Mouse (Mus musculus) midbrain, embryonic 15.5 days (tissue): ENCODE measurements at regions not wholly inside any gene's neighbourhood (a gene's known extent, or its start where the extent isn't known, plus 50 kb on each side); places are given as distances from the start of the nearest gene placed in this dataset. TPM values are rescaled to one million over a fixed set of nuclear protein-coding genes. Genes with fewer than 3 reads are reported as not detected.
A peak's percentile ranks its signal among the peaks of the same experiment; 100 is the strongest.

Experiments
- ATAC-seq: fragments of 200-750 bp; cut with Nextera tagmentation; replicated peaks from 2 replicates; pipeline ENCODE4 v1.8.0; 2017; ENCODE audit warnings: moderate TSS enrichment
- H3K27ac ChIP-seq: fragments of 300-500 bp; sonication (generic); 2 replicates; pipeline ENCODE4 v1.5.1; 2015; ENCODE audit warnings: mild to moderate bottlenecking, inconsistent platforms
- H3K27me3 ChIP-seq: fragments of 300-500 bp; sonication (generic); replicated peaks from 2 replicates; pipeline ENCODE4 v1.6.1; 2015; ENCODE audit warnings: inconsistent platforms
- H3K36me3 ChIP-seq: fragments of 300-500 bp; sonication (generic); replicated peaks from 2 replicates; pipeline ENCODE4 v1.6.1; 2015; ENCODE audit warnings: inconsistent platforms
- H3K4me1 ChIP-seq: fragments of 300-500 bp; sonication (generic); 2 replicates; pipeline ENCODE4 v1.6.1; 2015; ENCODE audit warnings: inconsistent platforms
- H3K4me2 ChIP-seq: fragments of 300-500 bp; sonication (generic); 2 replicates; pipeline ENCODE4 v1.6.1; 2015; ENCODE audit warnings: inconsistent platforms, mild to moderate bottlenecking, moderate library complexity
- H3K4me3 ChIP-seq: fragments of 300-500 bp; sonication (generic); 2 replicates; pipeline ENCODE4 v1.5.1; 2015; ENCODE audit warnings: mild to moderate bottlenecking, inconsistent platforms
- H3K9ac ChIP-seq: fragments of 300-500 bp; sonication (generic); 2 replicates; pipeline ENCODE4 v1.6.1; 2015; ENCODE audit warnings: mild to moderate bottlenecking, inconsistent platforms
- H3K9me3 ChIP-seq: fragments of 300-500 bp; sonication (generic); 2 replicates; pipeline ENCODE4 v1.6.1; 2016; ENCODE audit warnings: inconsistent platforms
- WGBS: fragments of 180-500 bp; shearing (Covaris S2); methylation state at CpG from one replicate; pipeline ENCODE4 v1.1.7; 2015; ENCODE audit warnings: mixed read lengths; 5-methylcytosine and 5-hydroxymethylcytosine counted together
- microRNA-seq: library from miRNA; unstranded; fragments of <30 nt; microRNA quantifications from one replicate; pipeline ENCODE4, GENCODE M21; 2016

DNA sequence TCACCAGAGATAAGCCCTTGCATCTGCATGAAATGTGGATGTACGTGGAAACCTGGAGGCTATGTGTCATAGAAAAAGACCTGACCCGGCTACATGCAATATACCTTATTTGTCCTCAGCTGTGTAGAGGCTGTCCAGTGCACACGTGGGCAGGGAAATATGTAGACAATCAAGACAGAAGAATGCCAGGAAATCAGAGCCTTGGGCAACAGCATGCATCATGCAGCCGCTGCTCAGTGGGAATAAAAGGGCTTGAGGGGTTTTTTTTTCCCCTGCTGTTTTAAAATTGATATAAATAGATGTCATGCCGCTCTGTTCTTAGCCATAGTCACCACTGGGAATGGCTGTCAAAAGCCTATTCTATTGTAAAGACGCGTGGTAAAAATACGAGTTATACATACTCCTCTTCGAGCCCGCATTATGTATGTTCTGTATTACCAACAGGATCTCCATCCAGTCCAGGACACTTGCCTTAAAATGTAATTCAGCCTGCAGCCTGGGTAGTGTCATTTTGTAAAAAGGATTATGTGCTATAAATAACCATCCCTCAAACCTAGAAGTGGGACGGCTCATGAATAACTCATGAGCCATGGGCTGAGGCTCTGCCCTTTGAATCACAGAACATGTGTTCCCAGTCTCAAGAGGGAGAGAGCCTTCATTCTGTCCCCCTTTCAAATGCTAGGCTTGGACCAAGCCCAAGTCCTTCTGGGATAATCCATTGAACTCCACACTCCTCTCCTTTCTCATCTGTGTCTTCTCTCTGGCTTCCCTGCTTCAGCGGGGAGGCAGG is 74.4 kb upstream of the Pitrm1 start:
- Histone ChIP-seq H3K27ac (peak overlapping the region; percentile 53), H3K9ac (no peak overlapping the region), H3K36me3 (no peaks in the 10 kb centered on the region), H3K27me3 (no peaks in the 10 kb centered on the region), H3K4me3 (no peak overlapping the region), H3K4me1 (peaks cover 42% of the 10 kb centered on the region), H3K4me2 (peak overlapping the region; percentile 27), H3K9me3 (no peaks in the 10 kb centered on the region)
- WGBS: 14% methylated on average over 12 of the region's 12 CpGs
- peak; percentile 84 for ATAC-seq

DNA sequence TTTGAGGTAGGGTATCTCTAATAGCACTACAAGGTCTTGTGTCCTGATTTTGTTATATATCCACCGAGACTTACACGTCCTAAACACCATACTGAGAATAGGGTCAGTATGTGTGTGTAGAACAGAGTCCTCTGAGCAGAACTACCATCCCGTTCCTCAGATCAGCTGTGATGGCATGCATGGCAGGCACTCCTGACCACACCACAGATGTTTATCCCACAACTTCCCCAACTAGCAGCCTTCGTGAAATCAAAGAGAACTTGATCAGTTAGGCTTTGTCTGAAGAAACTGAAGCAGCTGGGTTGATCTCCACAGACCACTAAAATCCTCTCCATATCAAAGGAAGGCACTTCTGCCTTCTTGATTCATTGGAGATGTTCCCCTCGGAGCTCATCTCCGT is 68.3 kb upstream of the Pitrm1 start:
- no peak overlapping the region for H3K4me2 ChIP-seq
- H3K4me3 ChIP-seq: no peak overlapping the region
- ATAC-seq: no peak
- WGBS: 79% methylated on average over 6 of the region's 6 CpGs
- H3K27ac ChIP-seq: no peak overlapping the region
- H3K4me1 ChIP-seq: no peaks in the 10 kb centered on the region
- H3K9me3 ChIP-seq: no peaks in the 10 kb centered on the region
- no peaks in the 10 kb centered on the region for H3K36me3 ChIP-seq
- no peak overlapping the region for H3K9ac ChIP-seq
- no peaks in the 10 kb centered on the region for H3K27me3 ChIP-seq

DNA sequence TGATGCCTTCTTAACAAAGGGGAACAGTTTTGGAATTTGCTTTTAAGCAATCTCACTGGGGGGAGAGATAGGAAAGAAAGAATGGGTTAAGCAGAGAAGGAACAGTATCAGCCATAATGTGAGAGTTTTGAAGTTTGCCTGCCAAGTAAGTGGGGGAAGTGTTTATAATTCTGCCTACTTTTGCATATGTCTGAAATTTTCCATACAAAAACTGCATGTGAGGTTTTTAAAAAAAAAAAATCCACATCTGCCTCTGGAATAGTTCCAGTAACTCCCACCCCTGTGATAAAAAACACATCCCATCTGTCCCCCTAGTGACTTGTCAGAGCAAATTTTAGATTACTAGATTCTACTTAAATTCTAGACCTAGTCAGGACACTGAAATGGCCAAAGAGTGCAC is 63.5 kb upstream of the Pitrm1 start:
- H3K36me3 ChIP-seq: no peaks in the 10 kb centered on the region
- H3K9me3 ChIP-seq: no peaks in the 10 kb centered on the region
- no peaks in the 10 kb centered on the region for H3K4me1 ChIP-seq
- no peak overlapping the region for H3K4me3 ChIP-seq
- H3K9ac ChIP-seq: no peak overlapping the region
- no peaks in the 10 kb centered on the region for H3K27me3 ChIP-seq
- no peak overlapping the region for H3K27ac ChIP-seq
- no peak for ATAC-seq
- H3K4me2 ChIP-seq: no peak overlapping the region

GRCm38 (mm10) chr13:6487837-6488236 is 60.1 kb upstream of the Pitrm1 start:
- 93% methylated on average over 3 of the region's 3 CpGs for WGBS
- Histone ChIP-seq H3K36me3 (no peaks in the 10 kb centered on the region), H3K9ac (no peak overlapping the region), H3K4me2 (no peak overlapping the region), H3K4me3 (no peak overlapping the region), H3K9me3 (no peaks in the 10 kb centered on the region), H3K27me3 (no peaks in the 10 kb centered on the region), H3K4me1 (no peaks in the 10 kb centered on the region), H3K27ac (no peak overlapping the region)
- no peak for ATAC-seq

DNA sequence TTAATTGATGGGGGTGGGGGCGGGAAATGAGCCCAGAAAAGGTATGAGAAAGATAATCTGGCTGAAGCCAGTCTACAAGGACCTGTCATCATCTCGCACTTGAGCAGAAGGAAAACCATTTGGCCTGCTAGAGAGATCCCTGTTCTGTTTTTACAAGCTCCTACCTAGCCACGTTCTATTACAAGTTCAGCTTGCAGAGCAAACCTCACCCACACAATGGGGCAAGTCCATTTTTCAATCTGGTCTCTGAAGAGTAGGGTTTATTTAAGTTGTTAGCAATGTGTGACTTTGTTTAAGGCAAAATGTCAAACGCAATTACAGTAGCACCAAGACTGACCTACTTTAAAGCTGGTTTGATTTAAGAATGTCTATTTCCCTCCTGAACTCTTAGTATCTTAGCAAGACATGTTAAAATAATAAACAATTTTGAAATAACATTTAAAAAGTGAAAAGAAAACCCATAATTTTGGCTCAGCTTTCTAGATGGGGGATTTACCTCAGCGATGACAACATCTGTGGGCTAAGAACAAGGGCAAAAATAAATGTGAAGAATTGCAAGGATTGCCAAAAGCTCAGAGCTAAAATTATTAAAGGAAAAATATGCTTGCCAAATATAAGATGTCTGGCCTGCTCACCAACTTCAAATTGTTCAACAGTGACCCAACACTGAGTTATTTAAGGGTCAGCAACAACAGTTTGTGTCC is 54.9 kb upstream of the Pitrm1 start:
- Histone ChIP-seq H3K9me3 (no peaks in the 10 kb centered on the region), H3K4me2 (no peak overlapping the region), H3K9ac (no peak overlapping the region), H3K27ac (no peak overlapping the region), H3K36me3 (no peaks in the 10 kb centered on the region), H3K4me1 (no peaks in the 10 kb centered on the region), H3K4me3 (no peak overlapping the region), H3K27me3 (no peaks in the 10 kb centered on the region)
- WGBS: 83% methylated on average over 5 of the region's 5 CpGs
- no peak for ATAC-seq

Small RNA genes in the stretch of these regions (microRNA-seq; reads per million reads assigned to microRNA genes)
- gene Gm26259: not detected
